13 mouse cellular contexts compared by ENCODE assay signal in genomic region chr9:46152067-46153015, GRCm38 (mm10).
A peak's percentile ranks its signal among the peaks of the same experiment; 100 is the strongest.
DNase-seq lines count a peak whose midpoint lies in the region; ATAC-seq lines count a peak whose summit lies in the region.
"Had no signal": no experiment of that assay in that cellular context is flagged by ENCODE, and none has a peak within 500 bp of the region (broad histone marks: within the 10 kb centered on the region; RNA-seq: fewer than 3 reads in every experiment).

No protein-coding gene starts in this region.

- no peaks in the 10 kb centered on the region for H3K9me3 ChIP-seq in heart, embryonic 13.5 days
- H3K9me3 ChIP-seq: midbrain, embryonic 15.5 days; neural tube, embryonic 13.5 days had no signal

- H3K4me3 ChIP-seq in heart, embryonic 13.5 days: no peak overlapping the region
- H3K4me3 ChIP-seq: midbrain, embryonic 15.5 days; neural tube, embryonic 13.5 days had no signal

- 69% methylated on average over 8 of the region's 8 CpGs for WGBS in heart, embryonic 13.5 days

- H3K4me2 ChIP-seq in heart, embryonic 13.5 days: no peak overlapping the region
- H3K4me2 ChIP-seq: midbrain, embryonic 15.5 days; neural tube, embryonic 13.5 days had no signal

- H3K27ac ChIP-seq in heart, embryonic 13.5 days (replicated peaks): peak overlapping the region; percentile 72
- H3K27ac ChIP-seq: midbrain, embryonic 15.5 days; neural tube, embryonic 13.5 days had no signal

- ATAC-seq in heart, embryonic 13.5 days (ENCODE audit: extremely low read depth, insufficient number of reproducible peaks, low FRiP score, low TSS enrichment): no peak
- ATAC-seq: midbrain, embryonic 15.5 days had no signal

- no peaks in the 10 kb centered on the region for H3K27me3 ChIP-seq in heart, embryonic 13.5 days (replicated peaks)
- H3K27me3 ChIP-seq: midbrain, embryonic 15.5 days; neural tube, embryonic 13.5 days had no signal

- 0 out of 2 replicates have a peak, but pooled peaks cover 4% of the 10 kb centered on the region for H3K36me3 ChIP-seq in heart, embryonic 13.5 days
- H3K36me3 ChIP-seq: midbrain, embryonic 15.5 days had no signal

- no peak overlapping the region for H3K9ac ChIP-seq in heart, embryonic 13.5 days
- H3K9ac ChIP-seq: midbrain, embryonic 15.5 days; neural tube, embryonic 13.5 days had no signal

- intact Hi-C loops in heart, postnatal 36 days (cut with DNase I): loop anchor here (5.0 kb wide), 1 partner anchor 40 kb away; no protein-coding TSS in a partner anchor
- intact Hi-C loops in left cerebral cortex, postnatal 14 days (cut with DNase I): no loop called here
- intact Hi-C loops in heart, postnatal 10 days (cut with DNase I): no loop called here

- no peak for DNase-seq in heart, postnatal 36 days
- DNase-seq in left cerebral cortex, postnatal 14 days (ENCODE audit: low spot score in 2 of 2): peak; percentile 26 to 43
- no peak for DNase-seq in left cerebral cortex, adult 8-10 months (ENCODE audit: low spot score in 2 of 2)
- DNase-seq in heart, postnatal 10 days: peak; percentile 36 to 43
- DNase-seq in retina, postnatal 7 days (ENCODE audit: low read depth, low spot score): peak; percentile 13
- no peak for DNase-seq in adrenal gland, postnatal 25 days
- DNase-seq in ovary, postnatal 10 days (ENCODE audit: low spot score): no peak
- DNase-seq: cerebellum, postnatal 25 days; kidney, adult 2 months; left cerebral cortex, postnatal 4 days had no signal

- peaks cover 71% of the 10 kb centered on the region for H3K4me1 ChIP-seq in heart, embryonic 13.5 days

Comparison
In these comparisons a context has a peak if more than half of its experiments do, and no peak if none do; other contexts are left out.
1. DNase-seq: peak in left cerebral cortex, postnatal 14 days (2 of 2), heart, postnatal 10 days (2 of 2) and retina, postnatal 7 days (single experiment); none in heart, postnatal 36 days (0 of 2), left cerebral cortex, adult 8-10 months (0 of 2), adrenal gland, postnatal 25 days (single experiment) and ovary, postnatal 10 days (single experiment).